19 mouse cellular contexts compared by ENCODE assay signal in genomic region chr14:11890890-11891289, GRCm38 (mm10).
"Had no signal": no experiment of that assay in that cellular context is flagged by ENCODE, and none has a peak within 500 bp of the region (broad histone marks: within the 10 kb centered on the region; RNA-seq: fewer than 3 reads in every experiment).

No protein-coding gene starts in this region.

- ATAC-seq: midbrain, embryonic 16.5 days had no signal

- H3K27ac ChIP-seq: midbrain, embryonic 10.5 days; midbrain, embryonic 12.5 days; neural tube, embryonic 13.5 days; neural tube, embryonic 15.5 days had no signal

- H3K9ac ChIP-seq: lung, embryonic 14.5 days; midbrain, embryonic 12.5 days; neural tube, embryonic 13.5 days; neural tube, embryonic 15.5 days had no signal

- H3K4me3 ChIP-seq: midbrain, embryonic 10.5 days; midbrain, embryonic 12.5 days; myocyte; neural tube, embryonic 13.5 days; neural tube, embryonic 15.5 days had no signal

- H3K36me3 ChIP-seq: midbrain, embryonic 10.5 days; midbrain, embryonic 12.5 days; neural tube, embryonic 13.5 days; neural tube, embryonic 15.5 days had no signal

- DNase-seq: lung, adult 18-20 months; lung, embryonic 14.5 days; lung, postnatal 10 days; lung, postnatal 4 days; midbrain, embryonic 14.5 days; retina, postnatal 1 day; right cerebral cortex, adult 18-20 months; right cerebral cortex, postnatal 25 days; right cerebral cortex, postnatal 4 days; spleen, adult 18-20 months; thymus, adult 18-20 months; thymus, postnatal 14 days; thymus, postnatal 36 days had no signal

- H3K27me3 ChIP-seq: midbrain, embryonic 12.5 days; neural tube, embryonic 13.5 days; neural tube, embryonic 15.5 days had no signal

- H3K4me2 ChIP-seq: lung, embryonic 14.5 days; midbrain, embryonic 12.5 days; neural tube, embryonic 13.5 days; neural tube, embryonic 15.5 days had no signal

- H3K9me3 ChIP-seq: midbrain, embryonic 10.5 days; midbrain, embryonic 12.5 days; neural tube, embryonic 13.5 days; neural tube, embryonic 15.5 days had no signal
